Comparison of ENCODE assay signal across 8 mouse cellular contexts in the genomic region with DNA sequence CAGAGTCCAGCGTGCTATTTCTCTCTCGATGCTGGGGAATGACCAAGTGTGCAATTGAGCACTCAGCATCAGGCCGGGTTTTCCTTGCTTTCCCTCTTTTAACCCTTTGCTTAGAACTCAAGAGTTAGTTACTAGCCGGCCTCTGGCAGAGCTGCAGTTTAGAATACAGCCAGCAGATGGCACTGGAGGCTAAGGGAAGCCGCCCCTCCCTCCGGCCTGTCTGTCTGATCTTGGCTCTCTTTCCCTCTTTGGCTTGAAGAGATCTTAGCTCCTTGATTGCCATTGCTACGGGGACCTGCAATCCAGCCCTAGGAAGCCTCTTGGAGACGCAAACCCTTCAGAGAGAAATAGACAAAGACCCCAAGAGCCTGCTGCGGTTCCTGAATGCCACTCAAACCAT. TPM values are rescaled to one million over a fixed set of nuclear protein-coding genes. Genes with fewer than 3 reads are reported as not detected.
A peak's percentile ranks its signal among the peaks of the same experiment; 100 is the strongest.
DNase-seq lines count a peak whose midpoint lies in the region; ATAC-seq and TF ChIP-seq lines count a peak whose summit lies in the region.

No protein-coding gene starts in this region.

- no peaks in the 10 kb centered on the region for H3K36me3 ChIP-seq in heart, embryonic 12.5 days
- no peaks in the 10 kb centered on the region for H3K36me3 ChIP-seq in hindbrain, postnatal 0 days (ENCODE audit: insufficient read depth, low read length)
- H3K36me3 ChIP-seq in limb, embryonic 10.5 days, result no peaks in the 10 kb centered on the region
- no peaks in the 10 kb centered on the region for H3K36me3 ChIP-seq in splenic B cell, adult 2 months (ENCODE audit: control insufficient read depth, insufficient read depth, low read length, poor library complexity, severe bottlenecking)

- no peaks in the 10 kb centered on the region for H3K4me1 ChIP-seq in heart, embryonic 12.5 days (replicated peaks)
- no peaks in the 10 kb centered on the region for H3K4me1 ChIP-seq in hindbrain, postnatal 0 days (ENCODE audit: insufficient read depth, low read length)
- peaks cover 3% of the 10 kb centered on the region; the same call in 1 of the 2 replicates for H3K4me1 ChIP-seq in limb, embryonic 10.5 days

- peaks cover 33% of the 10 kb centered on the region for H3K27me3 ChIP-seq in heart, embryonic 12.5 days (replicated peaks)
- H3K27me3 ChIP-seq in hindbrain, postnatal 0 days (ENCODE audit: insufficient read depth, low read length), result no peaks in the 10 kb centered on the region
- H3K27me3 ChIP-seq in limb, embryonic 10.5 days (ENCODE audit: low read depth, poor library complexity, severe bottlenecking), result peaks cover 18% of the 10 kb centered on the region; the same call in 1 of the 2 replicates
- H3K27me3 ChIP-seq in splenic B cell, adult 2 months (ENCODE audit: control insufficient read depth, insufficient read depth, low read length, poor library complexity, severe bottlenecking), result no peaks in the 10 kb centered on the region

- peak; percentile 43 to 85 for DNase-seq in heart, adult 18-20 months
- peak; percentile 71 to 85 for DNase-seq in cerebellum, adult 18-20 months
- DNase-seq in forelimb bud, embryonic 11.5 days (ENCODE audit: low read depth, low spot score), result peak; percentile 73
- peak; percentile 88 for DNase-seq in hindbrain, postnatal 0 days (ENCODE audit: low spot score)
- DNase-seq in limb, embryonic 10.5 days (ENCODE audit: low spot score), result peak; percentile 90
- peak; percentile 66 for DNase-seq in splenic B cell, adult 2 months (ENCODE audit: low read depth, low spot score)

- H3K9ac ChIP-seq in heart, embryonic 12.5 days, result no peak overlapping the region
- no peak overlapping the region for H3K9ac ChIP-seq in hindbrain, postnatal 0 days (replicated peaks; ENCODE audit: low read length)

- H3K27ac ChIP-seq in heart, embryonic 12.5 days (ENCODE audit: poor library complexity, severe bottlenecking), result no peak overlapping the region
- no peak overlapping the region for H3K27ac ChIP-seq in hindbrain, postnatal 0 days
- no peak overlapping the region for H3K27ac ChIP-seq in limb, embryonic 10.5 days

- H3K4me3 ChIP-seq in heart, embryonic 12.5 days, result no peak overlapping the region
- no peak overlapping the region for H3K4me3 ChIP-seq in hindbrain, postnatal 0 days (ENCODE audit: low read length)
- no peak overlapping the region for H3K4me3 ChIP-seq in limb, embryonic 10.5 days

- peak; percentile 97 for TF ChIP-seq CTCF in hindbrain, postnatal 0 days (IDR thresholded peaks at IDR 0.05; ENCODE audit: low read depth)

- no peak for ATAC-seq in heart, embryonic 12.5 days (ENCODE audit: insufficient number of reproducible peaks, low FRiP score)
- peak; percentile 63; the same call in 1 of the 2 replicates for ATAC-seq in hindbrain, postnatal 0 days
- ATAC-seq in monocyte, adult 5-6 weeks (replicated peaks; ENCODE audit: insufficient number of reproducible peaks, low FRiP score, low TSS enrichment, poor library complexity, severe bottlenecking), result peak; percentile 84

- H3K4me2 ChIP-seq in heart, embryonic 12.5 days, result no peak overlapping the region
- H3K4me2 ChIP-seq in hindbrain, postnatal 0 days (ENCODE audit: low read depth, low read length), result no peak overlapping the region

- 9% methylated on average over 9 of the region's 9 CpGs for WGBS in heart, embryonic 12.5 days
- 6% methylated on average over 9 of the region's 9 CpGs for WGBS in hindbrain, postnatal 0 days
- WGBS in limb, embryonic 10.5 days, result 7% methylated on average over 9 of the region's 9 CpGs

- H3K9me3 ChIP-seq in heart, embryonic 12.5 days (replicated peaks), result no peaks in the 10 kb centered on the region
- H3K9me3 ChIP-seq in hindbrain, postnatal 0 days (ENCODE audit: low read length), result no peaks in the 10 kb centered on the region
- no peaks in the 10 kb centered on the region for H3K9me3 ChIP-seq in limb, embryonic 10.5 days (replicated peaks)

RNA-seq across cellular contexts. Expression of a gene that starts 18.5 kb away (rescaled TPM):
- total RNA-seq in heart, adult 18-20 months (2021), result 10 to 100 TPM; 16.2 to 16.6 TPM
- 13.6 and 14.8 TPM in 2 replicates for polyA plus RNA-seq in heart, embryonic 12.5 days (2016; fragmentation: Nextera tagmentation; extraction: Ambion mirVana)
- total RNA-seq in hindbrain, postnatal 0 days (2014; rRNA removed), result 19.3 and 23.0 TPM in 2 replicates
- polyA plus RNA-seq in hindbrain, postnatal 0 days (2015; fragmentation: Nextera tagmentation; extraction: Ambion mirVana), result 19.6 and 20.5 TPM in 2 replicates
- polyA plus RNA-seq in limb, embryonic 10.5 days (2016; fragmentation: Nextera tagmentation; extraction: Ambion mirVana), result 19.3 and 19.9 TPM in 2 replicates
- total RNA-seq in monocyte, adult 5-6 weeks (2017), result 19.0 to 32.6 TPM (median 24.4 TPM) in 3 replicates

RNA-seq across cellular contexts. Expression of a gene that starts 55.7 kb away (rescaled TPM):
- 1 to 10 TPM; 4.7 to 8.0 TPM for total RNA-seq in heart, adult 18-20 months (2021)
- 6.9 and 8.1 TPM in 2 replicates for polyA plus RNA-seq in heart, embryonic 12.5 days (2016; fragmentation: Nextera tagmentation; extraction: Ambion mirVana)
- 20.6 and 32.9 TPM in 2 replicates for total RNA-seq in hindbrain, postnatal 0 days (2014; rRNA removed)
- 2.8 and 3.1 TPM in 2 replicates for polyA plus RNA-seq in hindbrain, postnatal 0 days (2015; fragmentation: Nextera tagmentation; extraction: Ambion mirVana)
- polyA plus RNA-seq in limb, embryonic 10.5 days (2016; fragmentation: Nextera tagmentation; extraction: Ambion mirVana), result 7.1 and 8.6 TPM in 2 replicates
- 5.4 to 9.3 TPM (median 6.6 TPM) in 3 replicates for total RNA-seq in monocyte, adult 5-6 weeks (2017)
